Mouse (Mus musculus): ENCODE data around the gene Rhoh.

- no peak for TF ChIP-seq POLR2A (IDR thresholded peaks at IDR 0.05; ENCODE audit: control insufficient read depth, low read depth, low read length)
- no peak for TF ChIP-seq CTCF (IDR thresholded peaks at IDR 0.05; ENCODE audit: control insufficient read depth, insufficient read depth, insufficient replicate concordance, low read depth, low read length)
These were observed 37.7 kb downstream of the Rhoh start for GRCm38 (mm10) chr5:65898683-65899082.
